In genomic region chr6:100155676-100156075, GRCm38 (mm10) we compare ENCODE assay signal across 8 mouse cellular contexts.
DNase-seq lines count a peak whose midpoint lies in the region; ATAC-seq and TF ChIP-seq lines count a peak whose summit lies in the region.

No protein-coding gene starts in this region.

- intact Hi-C loops in heart, adult 2 months (cut with DNase I), result no loop called here

- 42% methylated on average over 20 of the region's 20 CpGs for WGBS in heart, adult 2 months

- ATAC-seq in erythroblast, adult 5-6 weeks (replicated peaks; ENCODE audit: low FRiP score, poor library complexity, severe bottlenecking), result no peak

- TF ChIP-seq POLR2A in heart, adult 2 months (IDR thresholded peaks at IDR 0.05; ENCODE audit: insufficient read depth, low read depth, low read length), result no peak

- H3K4me1 ChIP-seq in heart, adult 2 months (ENCODE audit: control insufficient read depth, insufficient read depth, low read length), result peaks cover 4% of the 10 kb centered on the region; the same call in 1 of the 2 replicates

- H3K27me3 ChIP-seq in heart, adult 2 months (ENCODE audit: control insufficient read depth, insufficient read depth, low read length), result no peaks in the 10 kb centered on the region

- peak overlapping the region; percentile 18; the same call in 1 of the 2 replicates for H3K4me3 ChIP-seq in heart, adult 2 months

- no peak overlapping the region for H3K27ac ChIP-seq in heart, adult 2 months

- TF ChIP-seq EP300 in heart, adult 2 months (IDR thresholded peaks at IDR 0.05; ENCODE audit: insufficient read depth, low read depth, low read length), result no peak

- H3K9ac ChIP-seq in heart, adult 2 months (ENCODE audit: low read depth, low read length), result no peak overlapping the region

- TF ChIP-seq CTCF in heart, adult 2 months (IDR thresholded peaks at IDR 0.05), result no peak

- H3K36me3 ChIP-seq in heart, adult 2 months (ENCODE audit: control insufficient read depth, insufficient read depth, low read length), result no peaks in the 10 kb centered on the region

- no peaks in the 10 kb centered on the region for H3K79me2 ChIP-seq in heart, adult 2 months (replicated peaks; ENCODE audit: control insufficient read depth, insufficient read depth, low read length)

- peak; percentile 34 to 46 for DNase-seq in right cerebral cortex, postnatal 10 days (ENCODE audit: low spot score in 2 of 2)
- no peak for DNase-seq in right cerebral cortex, postnatal 25 days
- peak; percentile 48 to 62 for DNase-seq in heart, adult 2 months
- peak; percentile 68 for DNase-seq in kidney, adult 8-10 months
- DNase-seq in lung, postnatal 10 days, result peak; percentile 80
- peak; percentile 30 for DNase-seq in thymus, postnatal 0 days (ENCODE audit: low spot score)
- DNase-seq in left cerebral cortex, adult 9 months (ENCODE audit: low spot score in 2 of 2), result no peak

Comparison
In these comparisons a context has a peak if more than half of its experiments do, and no peak if none do; other contexts are left out.
1. DNase-seq: peak in right cerebral cortex, postnatal 10 days (2 of 2), heart, adult 2 months (2 of 2), kidney, adult 8-10 months (2 of 2), lung, postnatal 10 days (single experiment) and thymus, postnatal 0 days (single experiment); none in right cerebral cortex, postnatal 25 days (single experiment) and left cerebral cortex, adult 9 months (0 of 2).